Mouse (Mus musculus) liver, adult 2 months (tissue): ENCODE measurements around the gene Gm28308. TPM values are rescaled to one million over a fixed set of nuclear protein-coding genes. Genes with fewer than 3 reads are reported as not detected.

Experiments
- DNase-seq: peaks from one replicate; pipeline ENCODE4 v3.0.0-alpha.2; 2011; ENCODE audit warnings: low read depth, low spot score; ENCODE audit errors: extremely low read depth
- H3K27ac ChIP-seq: fragments of 200-500 bp; replicated peaks from 2 replicates; pipeline ENCODE4 v1.5.1; 2012; ENCODE audit warnings: low read depth, mild to moderate bottlenecking, control low read depth, inconsistent platforms, low read length; ENCODE audit not compliant: insufficient read depth
- H3K27me3 ChIP-seq: fragments of 200-500 bp; 2 replicates; pipeline ENCODE4 v1.6.1; 2012; ENCODE audit warnings: mild to moderate bottlenecking, moderate library complexity, low read length, inconsistent platforms; ENCODE audit not compliant: control insufficient read depth, insufficient read depth
- H3K36me3 ChIP-seq: fragments of 200-500 bp; 2 replicates; pipeline ENCODE4 v1.6.1; 2012; ENCODE audit warnings: low read length, inconsistent platforms; ENCODE audit not compliant: control insufficient read depth, insufficient read depth
- H3K4me1 ChIP-seq: fragments of 200-500 bp; 2 replicates; pipeline ENCODE4 v1.6.1; 2011; ENCODE audit warnings: low read length; ENCODE audit not compliant: control insufficient read depth, insufficient read depth
- H3K4me3 ChIP-seq: fragments of 200-500 bp; 2 replicates; pipeline ENCODE4 v1.5.1; 2011; ENCODE audit warnings: low read depth, mild to moderate bottlenecking, control low read depth, low read length, moderate library complexity; ENCODE audit not compliant: insufficient read depth
- H3K79me2 ChIP-seq: fragments of 200-500 bp; 2 replicates; pipeline ENCODE4 v1.6.1; 2012; ENCODE audit warnings: inconsistent platforms, mild to moderate bottlenecking, low read length, moderate library complexity; ENCODE audit not compliant: control insufficient read depth, insufficient read depth
- H3K9ac ChIP-seq: fragments of 200-500 bp; 2 replicates; pipeline ENCODE4 v1.6.1; 2012; ENCODE audit warnings: low read depth, mild to moderate bottlenecking, control low read depth, inconsistent platforms, low read length
- CTCF ChIP-seq: fragments of 200-500 bp; IDR thresholded peaks from 2 replicates; pipeline ENCODE4 v1.5.1; 2011; ENCODE audit warnings: low read depth, low read length, control low read depth
- POLR2A ChIP-seq: fragments of 200-500 bp; IDR thresholded peaks from 2 replicates; pipeline ENCODE4 v1.6.1; 2011; ENCODE audit warnings: low read length, control low read depth; ENCODE audit not compliant: insufficient read depth; ENCODE audit errors: extremely low read depth
- WGBS: fragments of 180-500 bp; shearing (Covaris S2); methylation state at CpG from one replicate; pipeline ENCODE4 v1.1.7; 2018; 5-methylcytosine and 5-hydroxymethylcytosine counted together
- polyA plus RNA-seq: library from polyadenylated mRNA; depleted of rRNA; stranded (reverse); fragments of >200 nt; gene quantifications from 2 replicates; pipeline ENCODE4 v1.2.3, GENCODE M21; 2012
- total RNA-seq: library from RNA; depleted of rRNA; stranded (reverse); fragments of >200 nt; gene quantifications from 2 replicates; pipeline ENCODE4 v1.2.3, GENCODE M21; 2014

The Gm28308 gene
- total and polyA plus RNA-seq, 2 experiments, result not detected

- TF ChIP-seq CTCF, result no peak
- no peak for TF ChIP-seq POLR2A
- Histone ChIP-seq H3K79me2 (no peaks in the 10 kb centered on the region), H3K27me3 (peaks cover 6% of the 10 kb centered on the region; the same call in 1 of the 2 replicates)
These were observed 60.6 kb downstream of the Gm28308 start for GRCm38 (mm10) chr6:52152226-52153193.

GRCm38 (mm10) chr6:52151571-52151970 is 61.6 kb downstream of the Gm28308 start:
- TF ChIP-seq POLR2A (no peak), CTCF (no peak)
- H3K4me3 ChIP-seq, result no peak overlapping the region
- whole genome bisulfite sequencing, result 39% methylated on average over 4 of the region's 4 CpGs
- no peak overlapping the region for H3K9ac ChIP-seq
- no peaks in the 10 kb centered on the region for H3K36me3 ChIP-seq
- H3K27ac ChIP-seq, result no peak overlapping the region
- no peaks in the 10 kb centered on the region for H3K4me1 ChIP-seq
- H3K79me2 ChIP-seq, result no peaks in the 10 kb centered on the region
- DNase-seq, result no peak
- peaks cover 3% of the 10 kb centered on the region; the same call in 1 of the 2 replicates for H3K27me3 ChIP-seq

More at GRCm38 (mm10) chr6:52152226-52153193, 60.6 kb downstream of the Gm28308 start:
- WGBS, result 24% methylated on average over 16 of the region's 16 CpGs
- no peak for DNase-seq
- H3K27ac ChIP-seq, result no peak overlapping the region
- no peaks in the 10 kb centered on the region for H3K4me1 ChIP-seq
- H3K4me3 ChIP-seq, result no peak overlapping the region
- H3K36me3 ChIP-seq, result no peaks in the 10 kb centered on the region
- no peak overlapping the region for H3K9ac ChIP-seq

- no peak overlapping the region for H3K9ac ChIP-seq
- no peak overlapping the region for H3K27ac ChIP-seq
- DNase-seq, result no peak
- no peak overlapping the region for H3K4me3 ChIP-seq
- WGBS, result 22% methylated on average over 16 of the region's 16 CpGs
- no peaks in the 10 kb centered on the region for H3K79me2 ChIP-seq
- peaks cover 5% of the 10 kb centered on the region; the same call in 1 of the 2 replicates for H3K27me3 ChIP-seq
- TF ChIP-seq CTCF, result no peak
- TF ChIP-seq POLR2A, result no peak
- no peaks in the 10 kb centered on the region for H3K36me3 ChIP-seq
- H3K4me1 ChIP-seq, result no peaks in the 10 kb centered on the region
These were observed 62.7 kb downstream of the Gm28308 start for GRCm38 (mm10) chr6:52150401-52150966.

- no peak for DNase-seq
These were observed 74.0 kb downstream of the Gm28308 start for GRCm38 (mm10) chr6:52139115-52139514.

GRCm38 (mm10) chr6:52138576-52138975 is 74.6 kb downstream of the Gm28308 start:
- Histone ChIP-seq H3K4me1 (no peaks in the 10 kb centered on the region), H3K36me3 (no peaks in the 10 kb centered on the region), H3K27me3 (no peaks in the 10 kb centered on the region), H3K79me2 (no peaks in the 10 kb centered on the region), H3K4me3 (no peak overlapping the region), H3K9ac (no peak overlapping the region), H3K27ac (no peak overlapping the region)
- WGBS, result 73% methylated on average over 10 of the region's 10 CpGs
- DNase-seq, result no peak
- TF ChIP-seq POLR2A (no peak), CTCF (no peak)

More at GRCm38 (mm10) chr6:52139115-52139514, 74.0 kb downstream of the Gm28308 start:
- H3K27me3 ChIP-seq, result no peaks in the 10 kb centered on the region
- H3K79me2 ChIP-seq, result no peaks in the 10 kb centered on the region
- TF ChIP-seq CTCF, result no peak
- no peaks in the 10 kb centered on the region for H3K36me3 ChIP-seq
- no peak overlapping the region for H3K9ac ChIP-seq
- no peak overlapping the region for H3K27ac ChIP-seq
- H3K4me3 ChIP-seq, result no peak overlapping the region
- 89% methylated on average over 5 of the region's 5 CpGs for WGBS
- no peaks in the 10 kb centered on the region for H3K4me1 ChIP-seq
